In genomic region chr11:4752836-4753235, GRCm38 (mm10) we compare ENCODE assay signal across 23 mouse cellular contexts. TPM values are rescaled to one million over a fixed set of nuclear protein-coding genes. Genes with fewer than 3 reads are reported as not detected.
"Had no signal": no experiment of that assay in that cellular context is flagged by ENCODE, and none has a peak within 500 bp of the region (broad histone marks: within the 10 kb centered on the region; RNA-seq: fewer than 3 reads in every experiment).

No protein-coding gene starts in this region.

- ATAC-seq: intestine, embryonic 16.5 days; liver, embryonic 12.5 days; midbrain, embryonic 13.5 days; midbrain, embryonic 16.5 days had no signal

- DNase-seq: kidney, adult 18-20 months; kidney, adult 9 months; kidney, postnatal 14 days; kidney, postnatal 4 days; liver; lung, adult 18-20 months; lung, postnatal 10 days; lung, postnatal 36 days; thymus, adult 2 months; thymus, postnatal 14 days had no signal

- H3K36me3 ChIP-seq: limb, embryonic 10.5 days; limb, embryonic 13.5 days; liver, embryonic 12.5 days; liver, embryonic 15.5 days; lung, embryonic 15.5 days; midbrain, embryonic 10.5 days; midbrain, embryonic 13.5 days had no signal

- H3K4me2 ChIP-seq: limb, embryonic 13.5 days; liver, embryonic 12.5 days; liver, embryonic 15.5 days; lung, embryonic 15.5 days; midbrain, embryonic 13.5 days had no signal

- H3K4me1 ChIP-seq: limb, embryonic 13.5 days; liver, embryonic 12.5 days; liver, embryonic 15.5 days; lung, embryonic 15.5 days had no signal

- H3K4me3 ChIP-seq: limb, embryonic 10.5 days; limb, embryonic 13.5 days; liver, embryonic 12.5 days; liver, embryonic 15.5 days; lung, embryonic 15.5 days; megakaryocyte, embryonic 14.5 days; midbrain, embryonic 10.5 days; midbrain, embryonic 13.5 days; myocyte had no signal

- H3K9me3 ChIP-seq: limb, embryonic 10.5 days; liver, embryonic 15.5 days; lung, embryonic 15.5 days; midbrain, embryonic 13.5 days had no signal

- H3K27ac ChIP-seq: limb, embryonic 10.5 days; limb, embryonic 13.5 days; liver, embryonic 12.5 days; liver, embryonic 15.5 days; lung, embryonic 15.5 days; midbrain, embryonic 10.5 days; midbrain, embryonic 13.5 days had no signal

- H3K9ac ChIP-seq: limb, embryonic 13.5 days; liver, embryonic 12.5 days; liver, embryonic 15.5 days; lung, embryonic 15.5 days; midbrain, embryonic 13.5 days had no signal

RNA-seq across cellular contexts. Expression of gene Cabp7, which starts 6.3 kb away (rescaled TPM):
- polyA plus RNA-seq: lung, embryonic 15.5 days; small intestine, adult 2 months; spleen, adult 2 months had no signal
